Mouse (Mus musculus) hindbrain, embryonic 11.5 days (tissue): ENCODE measurements around the gene Mien1. TPM values are rescaled to one million over a fixed set of nuclear protein-coding genes. Genes with fewer than 3 reads are reported as not detected.

Source experiments
- ATAC-seq: fragments of 200-750 bp; cut with Nextera tagmentation; 2 replicates; pipeline ENCODE4 v1.8.0; 2017; ENCODE audit warnings: mild to moderate bottlenecking, moderate TSS enrichment, moderate library complexity; ENCODE audit not compliant: low FRiP score
- DNase-seq: peaks from one replicate; pipeline ENCODE4 v3.0.0-alpha.2; 2015; ENCODE audit warnings: low spot score
- H3K27ac ChIP-seq: fragments of 300-500 bp; sonication (generic); 2 replicates; pipeline ENCODE4 v1.5.1; 2014; ENCODE audit warnings: mild to moderate bottlenecking, low read depth, low read length
- H3K27me3 ChIP-seq: fragments of 300-500 bp; sonication (generic); 2 replicates; pipeline ENCODE4 v1.6.1; 2014; ENCODE audit warnings: mild to moderate bottlenecking, low read length, moderate library complexity, mixed read lengths; ENCODE audit not compliant: control insufficient read depth, insufficient read depth
- H3K36me3 ChIP-seq: fragments of 300-500 bp; sonication (generic); 2 replicates; pipeline ENCODE4 v1.6.1; 2014; ENCODE audit warnings: mild to moderate bottlenecking, low read length, moderate library complexity, mixed read lengths; ENCODE audit not compliant: control insufficient read depth, insufficient read depth
- H3K4me1 ChIP-seq: fragments of 300-500 bp; sonication (generic); replicated peaks from 2 replicates; pipeline ENCODE4 v1.6.1; 2014; ENCODE audit warnings: low read length, mixed read lengths; ENCODE audit not compliant: control insufficient read depth, insufficient read depth
- H3K4me2 ChIP-seq: fragments of 300-500 bp; sonication (generic); replicated peaks from 2 replicates; pipeline ENCODE4 v1.6.1; 2014; ENCODE audit warnings: mild to moderate bottlenecking, low read depth, low read length
- H3K4me3 ChIP-seq: fragments of 300-500 bp; sonication (generic); 2 replicates; pipeline ENCODE4 v1.5.1; 2014; ENCODE audit warnings: low read depth, low read length
- H3K9ac ChIP-seq: fragments of 300-500 bp; sonication (generic); 2 replicates; pipeline ENCODE4 v1.6.1; 2014; ENCODE audit warnings: low read depth, low read length
- H3K9me3 ChIP-seq: fragments of 300-500 bp; sonication (generic); 2 replicates; pipeline ENCODE4 v1.6.1; 2016; ENCODE audit warnings: low read length; ENCODE audit not compliant: control insufficient read depth
- WGBS: fragments of 180-500 bp; shearing (Covaris S2); extraction: QIAGEN DNeasy Blood & Tissue Kit; methylation state at CpG from one replicate; pipeline ENCODE4 v1.1.7; 2014; 5-methylcytosine and 5-hydroxymethylcytosine counted together
- polyA plus RNA-seq: library from polyadenylated mRNA; unstranded; fragments of >200 nt; fragmentation: Nextera tagmentation; extraction: Ambion mirVana; gene quantifications from 2 replicates; pipeline ENCODE4 v1.2.1, GENCODE M21; 2014

Gene Mien1
- polyA plus RNA-seq, 1 experiment from 2014 or later, result 152 TPM

DNA sequence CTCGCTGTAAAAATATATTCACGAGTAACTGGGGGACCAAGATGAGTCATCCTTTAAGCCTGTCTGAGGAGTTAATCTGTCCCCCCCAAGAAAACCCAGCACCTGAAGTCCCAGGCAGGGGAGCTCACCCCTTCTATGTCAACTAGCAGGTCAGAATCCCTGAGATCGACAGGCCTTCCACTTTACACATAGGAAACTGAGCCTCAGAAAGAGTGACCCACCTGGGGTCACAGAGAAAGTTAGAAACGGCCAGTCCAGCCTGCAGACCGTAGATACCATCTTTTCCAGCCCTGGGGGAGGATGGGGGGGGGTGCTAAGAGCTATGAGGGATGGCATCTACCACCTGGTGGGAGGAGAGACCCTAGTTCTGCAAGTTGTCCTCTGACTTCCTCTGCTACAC lies 17.8 kb upstream of the Mien1 start:
- Histone ChIP-seq H3K4me3 (no peak overlapping the region), H3K27me3 (peaks cover 24% of the 10 kb centered on the region), H3K9ac (no peak overlapping the region), H3K4me1 (no peaks in the 10 kb centered on the region), H3K9me3 (no peaks in the 10 kb centered on the region), H3K4me2 (no peak overlapping the region), H3K36me3 (no peaks in the 10 kb centered on the region), H3K27ac (no peak overlapping the region)
- no peak for ATAC-seq
- 76% methylated on average over 5 of the region's 5 CpGs for WGBS
- no peak for DNase-seq

DNA sequence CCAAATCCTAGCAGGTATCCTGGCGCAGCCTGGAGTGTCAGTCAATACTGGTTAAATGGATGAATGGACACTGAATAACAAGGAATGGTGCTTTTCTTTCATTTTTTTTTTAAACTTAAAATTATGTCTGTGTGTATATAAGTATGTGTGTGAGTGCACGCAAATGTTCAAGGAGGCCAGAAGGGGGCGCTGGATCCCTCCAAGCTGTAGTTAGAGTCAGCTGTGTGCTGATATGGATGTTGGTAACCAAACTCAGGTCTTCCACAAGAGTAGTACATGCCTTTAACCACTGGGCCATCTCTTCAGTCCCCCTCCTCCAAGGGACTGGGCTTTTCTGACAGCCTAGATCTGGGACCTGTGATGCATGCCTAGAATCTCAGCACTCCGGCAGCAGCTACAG lies 16.7 kb upstream of the Mien1 start:
- no peaks in the 10 kb centered on the region for H3K36me3 ChIP-seq
- H3K27me3 ChIP-seq, result peaks cover 24% of the 10 kb centered on the region
- WGBS, result 84% methylated on average over 4 of the region's 4 CpGs
- DNase-seq, result no peak
- no peak overlapping the region for H3K9ac ChIP-seq
- no peak overlapping the region for H3K27ac ChIP-seq
- H3K4me2 ChIP-seq, result no peak overlapping the region
- no peaks in the 10 kb centered on the region for H3K9me3 ChIP-seq
- ATAC-seq, result no peak
- no peak overlapping the region for H3K4me3 ChIP-seq
- no peaks in the 10 kb centered on the region for H3K4me1 ChIP-seq

GRCm38 (mm10) chr11:98449921-98450771 lies 11.4 kb upstream of the Mien1 start:
- H3K4me2 ChIP-seq, result no peak overlapping the region
- peaks cover 20% of the 10 kb centered on the region for H3K27me3 ChIP-seq
- H3K27ac ChIP-seq, result no peak overlapping the region
- peaks cover 4% of the 10 kb centered on the region; the same call in 1 of the 2 replicates for H3K4me1 ChIP-seq
- ATAC-seq (no peak), DNase-seq (no peak)
- H3K36me3 ChIP-seq, result no peaks in the 10 kb centered on the region
- no peak overlapping the region for H3K9ac ChIP-seq
- 89% methylated on average over 20 of the region's 20 CpGs for WGBS
- H3K4me3 ChIP-seq, result no peak overlapping the region
- H3K9me3 ChIP-seq, result no peaks in the 10 kb centered on the region

DNA sequence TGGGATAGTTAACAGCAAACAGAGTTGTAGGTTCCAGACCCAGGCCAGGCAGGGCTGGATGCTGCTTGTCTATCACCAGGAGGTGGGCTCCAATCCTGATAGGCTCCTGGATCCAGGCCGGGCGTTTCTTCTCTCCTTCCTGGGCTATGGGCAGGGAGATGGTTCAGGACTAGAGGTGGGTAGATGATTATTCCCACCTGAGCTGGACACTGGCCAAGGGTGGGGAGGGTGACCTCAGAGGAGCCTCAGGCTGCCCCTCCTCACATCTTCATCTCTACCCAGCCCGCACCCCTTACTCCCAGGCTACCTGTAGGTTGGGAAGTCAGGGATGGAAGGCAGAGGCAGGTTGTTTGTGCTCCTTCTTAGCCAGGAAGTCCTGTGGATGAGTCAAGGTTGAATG lies 10.6 kb upstream of the Mien1 start:
- peaks cover 20% of the 10 kb centered on the region for H3K27me3 ChIP-seq
- DNase-seq (no peak), ATAC-seq (no peak)
- no peaks in the 10 kb centered on the region for H3K36me3 ChIP-seq
- no peak overlapping the region for H3K27ac ChIP-seq
- H3K4me3 ChIP-seq, result no peak overlapping the region
- H3K9me3 ChIP-seq, result no peaks in the 10 kb centered on the region
- no peak overlapping the region for H3K9ac ChIP-seq
- H3K4me2 ChIP-seq, result no peak overlapping the region
- 83% methylated on average over 3 of the region's 3 CpGs for WGBS
- peaks cover 4% of the 10 kb centered on the region; the same call in 1 of the 2 replicates for H3K4me1 ChIP-seq

GRCm38 (mm10) chr11:98448191-98448790 lies 9.5 kb upstream of the Mien1 start:
- H3K4me3 ChIP-seq, result no peak overlapping the region
- H3K27me3 ChIP-seq, result peaks cover 20% of the 10 kb centered on the region
- H3K36me3 ChIP-seq, result no peaks in the 10 kb centered on the region
- no peaks in the 10 kb centered on the region for H3K9me3 ChIP-seq
- 34% methylated on average over 12 of the region's 13 CpGs for WGBS
- H3K27ac ChIP-seq, result no peak overlapping the region
- H3K4me2 ChIP-seq, result no peak overlapping the region
- H3K4me1 ChIP-seq, result peaks cover 4% of the 10 kb centered on the region; the same call in 1 of the 2 replicates
- DNase-seq (no peak), ATAC-seq (no peak)
- H3K9ac ChIP-seq, result no peak overlapping the region

DNA sequence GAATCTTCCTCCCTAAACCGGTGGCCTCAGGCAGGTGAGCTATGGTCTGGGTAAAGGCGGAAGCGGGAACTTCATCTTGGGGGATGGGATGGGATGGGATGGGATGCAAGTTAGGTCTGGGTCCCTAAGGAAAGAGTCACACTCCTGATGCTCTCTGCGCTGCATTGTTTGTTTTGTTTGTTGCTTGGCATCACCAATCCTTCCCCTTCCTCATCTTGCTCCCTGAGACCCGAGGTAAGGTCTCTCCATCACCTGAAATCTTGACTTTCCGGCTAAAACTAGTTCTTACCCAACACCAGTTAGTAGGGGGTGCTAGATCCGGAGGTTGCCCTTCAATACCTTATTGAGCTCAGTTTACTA lies 8.7 kb upstream of the Mien1 start:
- Histone ChIP-seq H3K27me3 (peaks cover 20% of the 10 kb centered on the region), H3K4me3 (peak overlapping the region; percentile 14; the same call in 1 of the 2 replicates), H3K9me3 (no peaks in the 10 kb centered on the region), H3K4me1 (peaks cover 4% of the 10 kb centered on the region; the same call in 1 of the 2 replicates), H3K9ac (0 out of 2 replicates have a peak overlapping the region, but pooled peaks have one; percentile 4), H3K27ac (no peak overlapping the region), H3K36me3 (no peaks in the 10 kb centered on the region), H3K4me2 (no peak overlapping the region)
- WGBS, result 10% methylated on average over 7 of the region's 7 CpGs
- no peak for ATAC-seq
- DNase-seq, result no peak

DNA sequence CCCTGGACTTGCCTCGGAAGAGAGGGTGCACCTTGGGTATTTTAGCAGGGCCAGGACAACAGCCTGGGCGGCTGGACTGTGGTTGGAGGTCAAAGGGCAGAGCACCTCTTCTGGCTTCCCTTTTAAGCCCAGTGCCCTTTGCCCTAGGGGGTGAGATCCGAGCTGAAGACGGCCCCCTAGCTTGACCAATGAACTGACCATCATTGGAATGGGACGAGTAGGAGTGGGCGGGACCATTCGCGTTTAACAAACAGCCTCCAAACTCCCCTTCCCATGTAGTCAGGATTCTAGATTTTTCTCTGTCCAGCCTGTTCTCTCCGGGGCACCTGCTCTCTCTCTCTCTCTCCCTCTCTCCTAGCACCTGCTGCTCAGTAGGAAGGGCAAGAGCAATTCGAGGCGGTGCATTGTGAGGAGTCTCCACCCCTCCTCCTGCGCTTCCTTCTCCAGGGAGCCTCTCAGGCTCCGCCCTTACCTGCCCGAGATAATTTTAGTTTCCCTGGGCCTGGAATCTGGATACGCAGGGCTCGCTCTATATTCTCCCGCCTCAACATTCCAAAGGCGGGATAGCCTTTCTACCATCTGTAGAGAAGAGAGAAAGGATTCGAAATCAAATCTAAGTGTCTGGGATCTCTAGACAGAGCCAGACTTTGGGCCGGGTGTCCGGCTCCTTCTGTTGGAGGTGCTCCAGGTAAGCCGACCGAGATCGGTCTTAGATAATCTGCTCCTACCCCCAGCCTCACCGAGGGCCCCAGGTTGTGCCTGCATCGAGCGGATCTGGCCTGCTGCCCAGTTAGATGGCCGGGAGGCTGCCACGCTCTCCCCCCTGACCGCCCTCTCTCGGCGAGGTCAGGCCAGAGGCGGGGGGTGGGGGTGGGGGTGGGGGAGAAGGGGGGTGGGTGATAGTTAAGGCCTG lies 8.0 kb upstream of the Mien1 start:
- H3K4me2 ChIP-seq, result no peak overlapping the region
- ATAC-seq (no peak), DNase-seq (peak; percentile 16)
- H3K4me1 ChIP-seq, result peaks cover 4% of the 10 kb centered on the region; the same call in 1 of the 2 replicates
- H3K27ac ChIP-seq, result no peak overlapping the region
- peaks cover 20% of the 10 kb centered on the region for H3K27me3 ChIP-seq
- H3K9me3 ChIP-seq, result no peaks in the 10 kb centered on the region
- no peak overlapping the region for H3K9ac ChIP-seq
- peak overlapping the region; percentile 14; the same call in 1 of the 2 replicates for H3K4me3 ChIP-seq
- no peaks in the 10 kb centered on the region for H3K36me3 ChIP-seq
- 1% methylated on average over 33 of the region's 33 CpGs for WGBS

DNA sequence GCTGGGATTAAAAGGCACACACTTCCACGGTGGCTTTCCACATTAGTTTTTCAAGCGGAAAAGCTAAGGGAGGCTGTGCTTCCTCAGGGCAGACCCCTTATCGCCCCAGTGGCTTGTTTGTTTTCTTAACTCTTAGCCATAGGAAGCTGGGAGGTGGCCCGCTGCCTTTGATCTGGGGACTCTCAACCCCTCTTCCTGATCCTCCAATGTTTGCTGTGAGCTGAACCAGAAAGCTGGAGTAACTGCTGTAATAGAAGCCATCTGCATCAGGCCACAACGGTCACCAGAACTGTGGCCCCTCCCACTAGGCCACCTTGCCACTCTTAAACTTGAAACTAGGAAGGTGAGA lies 7.4 kb upstream of the Mien1 start, which contains the start of gene Grb7:
Gene Grb7, plus strand, starts transcription at position 182 of the 349 bp plus-strand sequence.
- Histone ChIP-seq H3K36me3 (no peaks in the 10 kb centered on the region), H3K9ac (no peak within 1 kb of the TSS), H3K4me1 (peaks cover 4% of the 10 kb centered on the region; the same call in 1 of the 2 replicates), H3K27ac (no peak within 1 kb of the TSS), H3K4me2 (no peak within 1 kb of the TSS), H3K9me3 (no peaks in the 10 kb centered on the region), H3K4me3 (peak within 1 kb of the TSS; percentile 14; the same call in 1 of the 2 replicates), H3K27me3 (peaks cover 20% of the 10 kb centered on the region)
- no peak for DNase-seq
- ATAC-seq, result no peak
- 13% methylated on average over 5 of the region's 5 CpGs for WGBS
